Mouse (Mus musculus): ENCODE measurements around the gene Rgs6. TPM values are rescaled to one million over a fixed set of nuclear protein-coding genes. Genes with fewer than 3 reads are reported as not detected.

The Rgs6 gene
- total RNA-seq, 2 experiments from 2014 or later = 13.7 to 15.8 TPM

DNA sequence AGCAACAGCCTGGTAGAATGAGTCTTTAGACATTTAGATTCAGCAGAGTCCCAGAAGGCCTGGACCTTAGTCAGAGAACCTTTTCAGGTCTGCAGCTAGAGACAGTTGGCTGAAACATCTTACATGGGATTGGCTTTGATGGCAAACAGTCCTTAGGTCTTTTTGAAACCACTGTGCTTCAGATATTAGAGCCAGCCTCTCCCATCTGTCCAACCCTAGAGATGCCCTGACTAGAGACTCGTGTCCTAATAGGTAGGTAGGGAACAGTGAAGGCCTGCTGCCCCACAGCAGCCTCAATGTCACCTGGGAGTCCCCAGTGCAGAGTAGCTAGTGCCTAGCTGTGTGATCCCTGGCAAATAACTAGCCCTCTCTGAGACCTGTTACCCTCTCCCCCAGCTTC lies 555.5 kb downstream of the Rgs6 start:
- intact Hi-C loops (cut with DNase I) = no loop called here

DNA sequence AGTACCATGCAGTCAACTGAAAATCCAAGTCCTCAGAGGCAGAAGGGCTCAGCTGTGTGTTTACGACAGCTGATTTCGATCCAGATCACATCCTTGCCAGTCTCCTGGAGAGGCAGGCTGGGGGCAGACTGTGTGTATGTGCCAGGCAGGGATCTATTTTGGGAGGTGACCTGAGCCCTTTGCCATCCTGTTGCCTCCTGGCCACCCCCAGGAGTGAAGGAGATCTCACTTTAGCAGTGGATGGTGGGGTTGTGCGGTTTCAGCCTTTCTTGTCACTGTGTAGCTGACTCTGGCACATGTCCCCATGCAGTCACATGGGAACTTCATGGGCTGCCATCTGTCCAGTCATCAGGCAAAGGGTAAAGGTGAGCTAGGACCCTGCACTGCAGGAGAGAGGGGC lies 557.0 kb downstream of the Rgs6 start:
- intact Hi-C loops (cut with DNase I) = no loop called here
- peak in 1 of 2 experiments; percentile 43 for DNase-seq

More for the DNA sequence above, 555.5 kb downstream of the Rgs6 start:
- DNase-seq = no peak

DNA sequence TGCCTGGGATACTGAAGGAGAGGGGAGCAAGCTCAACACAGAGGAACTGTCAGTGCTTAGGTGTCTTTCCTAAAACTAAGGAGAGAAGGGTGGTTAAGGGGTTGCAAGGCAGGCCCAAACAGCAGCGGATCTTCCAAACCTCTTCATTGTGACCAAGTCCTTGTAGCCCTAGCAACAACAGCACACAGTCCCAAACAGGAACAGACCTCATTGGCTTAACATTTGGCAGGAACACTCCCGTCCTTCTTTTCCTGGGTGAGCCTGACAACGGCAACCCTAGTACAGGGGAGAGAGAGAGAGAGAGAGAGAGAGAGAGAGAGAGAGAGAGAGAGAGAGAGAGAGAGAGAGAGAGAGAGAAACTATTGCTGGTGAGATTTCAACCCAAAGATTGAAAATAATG lies 557.8 kb downstream of the Rgs6 start:
- intact Hi-C loops (cut with DNase I) = no loop called here
- peak in 1 of 2 experiments; percentile 41 for DNase-seq

DNA sequence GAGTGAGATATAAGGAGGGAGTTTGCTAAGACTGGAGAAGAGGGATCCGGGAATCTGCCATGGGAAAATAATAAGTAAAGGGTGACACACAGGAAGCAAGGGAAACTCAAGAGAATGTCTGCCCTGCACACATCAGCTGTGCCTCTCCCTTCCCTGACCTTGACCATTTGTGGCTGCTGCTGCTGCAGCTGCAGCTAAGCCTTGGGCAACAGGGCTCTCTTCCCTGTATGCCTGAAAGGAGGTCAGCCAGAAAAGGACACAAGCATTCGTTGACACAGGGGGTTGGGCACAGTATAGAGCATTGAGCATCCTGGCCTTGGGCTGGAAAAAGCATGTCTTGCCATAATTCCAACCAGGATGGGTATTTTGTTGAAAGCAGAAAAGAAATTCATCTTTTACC lies 558.8 kb downstream of the Rgs6 start:
- intact Hi-C loops (cut with DNase I) = no loop called here
- no peak for DNase-seq

DNA sequence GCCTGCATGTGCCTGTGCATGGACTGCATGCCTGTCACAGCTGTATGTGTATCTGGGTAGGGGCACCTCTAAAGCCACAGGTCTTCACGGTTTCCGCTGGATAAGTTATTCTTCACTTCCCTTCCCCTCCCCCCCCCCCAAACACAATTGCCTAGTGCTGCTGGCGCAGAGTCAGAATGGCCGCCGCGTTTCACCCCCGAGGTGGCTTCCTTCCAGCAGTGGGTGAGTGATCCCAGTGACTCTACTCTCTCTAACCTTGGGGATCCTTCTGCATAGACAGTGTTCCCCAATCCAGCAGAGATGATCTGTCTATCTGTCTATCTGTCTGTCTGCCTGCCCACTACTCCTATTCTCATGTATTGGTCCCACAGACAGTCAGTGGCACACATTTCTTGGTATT lies 561.9 kb downstream of the Rgs6 start:
- DNase-seq = peak in 1 of 2 experiments; percentile 28
- intact Hi-C loops (cut with DNase I) = no loop called here

DNA sequence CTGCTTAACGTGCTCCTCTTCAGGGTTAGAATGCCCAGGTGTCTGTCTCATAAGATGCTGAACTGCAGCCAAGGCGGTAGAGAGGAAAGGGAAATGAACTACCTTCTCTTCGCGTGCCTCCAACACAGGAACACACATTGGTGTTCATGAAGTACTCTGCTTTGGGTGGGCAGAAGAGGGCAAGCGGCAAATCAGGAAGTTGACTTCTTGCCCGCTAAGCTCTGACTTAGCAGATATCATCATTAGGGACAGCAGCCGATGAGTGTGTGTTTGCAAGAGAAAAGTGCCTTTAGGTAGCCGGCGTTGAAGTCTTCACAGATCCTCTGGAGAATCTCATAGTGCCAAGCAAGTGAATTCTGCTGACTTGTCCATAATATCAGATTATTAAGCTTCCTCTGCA lies 562.7 kb downstream of the Rgs6 start:
- DNase-seq = no peak
- intact Hi-C loops (cut with DNase I) = no loop called here

DNA sequence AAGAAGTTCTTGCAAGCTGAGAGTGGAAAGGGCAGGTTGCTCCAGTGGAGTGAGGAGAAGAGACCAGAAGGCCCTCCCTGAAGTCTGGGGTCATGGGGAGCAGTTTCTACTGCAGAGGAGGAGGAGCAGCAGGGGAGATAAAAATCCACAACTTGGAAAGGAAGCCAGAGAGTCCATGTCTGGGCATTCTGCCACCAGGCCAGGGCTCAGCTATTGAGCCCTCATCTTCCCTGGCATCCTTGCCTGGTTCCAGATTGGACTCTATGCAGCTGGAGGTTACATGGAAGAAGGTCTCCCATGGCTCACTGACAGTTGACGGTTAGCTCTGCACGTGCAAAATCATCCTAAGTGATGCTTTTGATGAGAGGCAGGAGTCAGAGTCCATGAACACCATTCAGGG lies 563.4 kb downstream of the Rgs6 start:
- peak in 1 of 2 experiments; percentile 25 for DNase-seq
- intact Hi-C loops (cut with DNase I) = no loop called here

DNA sequence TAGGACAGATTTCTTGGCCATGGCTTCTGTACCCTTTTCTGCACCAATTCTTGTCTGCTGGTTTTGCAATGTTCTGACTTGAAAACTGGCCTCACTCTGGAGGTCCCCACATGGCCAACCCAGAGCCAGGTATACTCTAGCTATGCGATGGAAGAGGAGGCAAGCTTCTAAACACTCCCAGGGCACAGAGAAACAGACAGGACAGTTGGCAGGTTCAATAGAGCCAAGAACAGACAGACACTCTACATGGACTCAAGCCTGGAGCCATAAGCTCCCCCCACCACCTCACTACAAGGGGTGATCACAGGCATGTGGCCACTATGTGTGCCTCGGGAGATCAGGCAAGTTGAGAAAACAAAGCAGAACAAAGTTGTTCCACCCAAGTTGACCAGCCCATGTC lies 572.1 kb downstream of the Rgs6 start:
- DNase-seq = no peak

DNA sequence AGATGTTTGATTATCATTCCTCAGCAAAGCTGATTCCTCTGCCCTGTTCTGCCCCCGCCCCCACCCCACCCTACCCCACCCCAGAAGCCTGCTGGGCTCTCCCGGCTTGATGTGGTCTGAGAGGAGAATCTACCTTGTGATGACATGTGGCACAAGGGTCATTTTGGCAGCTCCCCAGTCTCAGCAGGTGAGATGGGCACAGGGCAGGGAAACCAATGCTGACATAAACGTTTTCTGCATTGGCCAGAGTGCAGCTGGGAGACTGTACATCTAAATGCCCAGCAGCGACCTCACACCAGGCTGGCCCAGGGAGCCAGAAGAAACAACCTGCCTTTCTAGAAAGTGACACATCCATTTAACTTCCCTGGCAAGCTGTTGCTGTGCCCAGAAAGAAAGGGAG lies 572.6 kb downstream of the Rgs6 start:
- intact Hi-C loops (cut with DNase I) = no loop called here
- no peak for DNase-seq

More for the DNA sequence above, 572.1 kb downstream of the Rgs6 start:
- intact Hi-C loops (cut with DNase I) = no loop called here

DNA sequence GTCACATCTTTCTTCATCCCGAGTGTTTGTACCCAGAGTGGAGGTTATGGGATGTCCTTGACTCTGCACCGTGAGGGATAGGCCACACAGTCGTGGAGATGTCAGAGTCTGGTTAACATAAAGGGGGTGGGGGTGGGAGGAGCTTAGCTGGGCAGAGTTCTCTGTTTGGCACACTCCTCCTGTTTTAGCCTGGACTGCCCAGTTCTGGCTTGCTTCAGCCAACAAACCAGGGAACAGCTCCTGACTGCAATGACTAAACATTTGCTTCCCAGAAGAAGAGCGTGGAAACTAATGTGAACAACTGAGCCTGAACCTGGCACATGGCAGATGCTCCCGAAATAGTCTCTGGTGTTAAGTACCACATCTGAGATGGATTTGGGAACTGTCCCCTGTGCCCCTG lies 575.6 kb downstream of the Rgs6 start:
- intact Hi-C loops (cut with DNase I) = no loop called here
- DNase-seq = no peak

DNA sequence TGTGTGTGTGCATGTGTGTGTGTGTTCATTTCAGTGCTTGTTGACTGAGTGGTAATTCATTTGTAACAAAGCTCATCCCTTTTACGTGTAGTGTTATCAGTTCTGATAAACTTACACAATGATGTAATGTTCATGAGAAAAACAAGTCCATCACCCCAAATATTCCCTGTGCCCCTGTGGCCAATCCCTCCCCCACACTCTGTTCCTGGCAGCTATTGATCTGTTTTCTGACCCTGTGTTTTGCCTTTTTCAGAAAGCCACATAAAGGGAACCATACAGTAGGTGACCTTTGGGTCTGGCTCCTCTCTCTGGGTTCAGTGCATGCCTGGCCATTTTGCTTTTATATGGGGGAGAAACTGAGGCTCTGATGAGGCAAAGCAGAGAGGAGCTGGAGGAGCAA lies 577.0 kb downstream of the Rgs6 start:
- DNase-seq = no peak
- intact Hi-C loops (cut with DNase I) = no loop called here

DNA sequence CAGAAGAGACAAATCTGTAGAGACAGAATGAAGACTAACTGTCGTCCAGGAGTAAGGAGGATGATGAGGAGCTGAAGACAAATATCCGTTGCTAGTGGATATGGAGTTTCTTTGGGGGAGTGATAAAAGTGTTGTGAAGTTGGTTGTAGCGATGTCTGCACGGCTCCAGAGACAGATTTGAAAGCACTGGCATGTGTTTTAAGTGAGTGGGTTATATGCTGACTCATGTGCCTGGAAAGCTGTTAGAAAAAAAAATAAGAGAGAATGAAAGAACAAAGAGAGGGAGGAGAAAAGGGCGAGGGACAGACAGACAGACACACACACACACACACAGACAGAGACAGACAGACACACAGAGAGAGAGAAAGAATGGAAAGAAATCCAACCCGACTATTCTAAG lies 580.2 kb downstream of the Rgs6 start:
- DNase-seq = no peak
- intact Hi-C loops (cut with DNase I) = no loop called here

DNA sequence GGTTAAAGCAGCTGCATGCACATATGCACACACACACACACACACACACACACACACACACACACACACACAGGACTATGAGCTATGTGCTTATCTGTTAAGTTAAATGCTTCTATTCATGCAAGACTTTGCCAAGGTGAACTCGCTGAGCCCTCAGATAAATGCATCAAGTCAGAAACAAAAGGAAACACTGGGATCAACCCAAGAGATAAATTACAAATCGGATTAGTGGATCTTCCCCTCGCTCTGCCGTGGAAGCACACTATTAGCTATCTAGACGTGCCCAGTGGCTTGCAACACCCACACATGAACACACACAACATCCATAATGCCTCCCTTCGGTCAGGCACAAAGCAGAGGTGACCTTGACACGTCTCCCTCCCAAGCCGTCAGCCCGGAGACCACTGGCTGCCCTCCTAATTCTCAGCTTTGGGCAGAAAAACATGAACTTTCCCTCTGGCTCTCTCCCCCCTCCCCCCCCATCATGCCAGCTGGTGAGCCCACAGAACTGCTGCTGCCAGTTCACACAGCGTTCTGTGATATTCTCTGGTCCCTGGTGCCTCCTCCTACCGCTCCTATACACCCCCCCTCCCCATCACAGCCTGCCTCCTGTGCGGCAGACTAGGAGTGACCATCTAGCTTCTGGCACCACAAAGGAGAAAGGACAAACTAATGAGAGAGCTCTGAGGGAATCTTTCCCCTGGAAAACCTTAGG lies 581.6 kb downstream of the Rgs6 start:
- intact Hi-C loops (cut with DNase I) = no loop called here
- DNase-seq = no peak

DNA sequence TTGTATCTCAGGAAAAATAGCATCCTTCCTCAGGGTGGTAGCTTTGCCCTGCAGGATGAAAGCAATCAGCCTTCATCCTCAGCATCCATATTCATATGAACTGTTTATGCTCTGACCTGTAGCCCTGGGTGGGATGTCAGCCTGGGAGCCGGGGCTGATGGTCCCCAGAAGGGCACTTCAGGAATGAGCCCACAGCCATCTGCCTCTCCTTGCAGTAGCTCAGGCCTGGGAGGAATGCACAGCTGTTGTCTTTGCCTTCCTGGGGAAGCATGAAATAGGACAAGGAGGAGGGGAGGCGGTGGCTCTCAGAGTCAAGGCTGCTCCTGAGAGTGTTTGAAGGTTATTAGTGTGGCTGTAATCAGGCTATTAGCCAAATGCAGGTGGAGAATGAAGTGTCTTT lies 590.7 kb downstream of the Rgs6 start:
- DNase-seq = no peak
- intact Hi-C loops (cut with DNase I) = no loop called here

DNA sequence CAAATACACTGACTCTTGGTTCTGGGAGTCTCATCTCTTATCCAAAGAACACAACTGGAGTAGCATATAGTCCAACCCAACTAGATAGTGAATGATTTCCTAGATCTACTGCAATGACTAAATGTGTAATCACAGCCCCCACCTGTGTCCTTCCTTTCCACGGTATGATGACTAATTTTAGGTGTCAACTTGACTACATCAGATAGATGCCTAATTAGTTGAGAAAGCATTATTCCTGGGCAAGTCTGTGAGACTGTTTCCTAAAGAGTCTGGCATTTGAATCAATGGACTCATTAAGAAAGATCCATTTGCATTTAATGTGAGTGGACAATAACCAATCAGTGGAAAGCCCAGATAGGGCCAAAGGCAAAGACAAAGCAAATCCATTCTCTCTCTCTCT lies 591.8 kb downstream of the Rgs6 start:
- intact Hi-C loops (cut with DNase I) = no loop called here
- DNase-seq = no peak

DNA sequence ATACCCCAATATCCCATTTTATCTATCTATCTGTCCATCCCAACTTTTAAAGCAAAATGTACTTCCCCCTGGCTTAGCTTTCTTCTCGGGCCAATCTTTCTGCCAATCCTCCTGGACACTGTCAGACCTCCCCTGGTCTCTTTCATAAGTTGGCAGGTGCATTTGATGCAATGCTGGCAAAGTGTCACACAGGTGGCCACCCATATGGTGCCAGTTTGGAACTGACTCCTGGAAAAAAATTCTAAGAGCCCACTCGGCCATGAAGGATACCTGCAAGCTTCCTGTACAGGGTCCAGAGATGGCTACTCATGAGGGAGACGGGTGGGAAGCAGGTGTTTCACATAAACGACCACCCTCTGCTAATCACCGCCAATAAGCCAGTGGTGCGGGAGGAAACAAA lies 592.5 kb downstream of the Rgs6 start:
- intact Hi-C loops (cut with DNase I) = no loop called here
- DNase-seq = no peak

DNA sequence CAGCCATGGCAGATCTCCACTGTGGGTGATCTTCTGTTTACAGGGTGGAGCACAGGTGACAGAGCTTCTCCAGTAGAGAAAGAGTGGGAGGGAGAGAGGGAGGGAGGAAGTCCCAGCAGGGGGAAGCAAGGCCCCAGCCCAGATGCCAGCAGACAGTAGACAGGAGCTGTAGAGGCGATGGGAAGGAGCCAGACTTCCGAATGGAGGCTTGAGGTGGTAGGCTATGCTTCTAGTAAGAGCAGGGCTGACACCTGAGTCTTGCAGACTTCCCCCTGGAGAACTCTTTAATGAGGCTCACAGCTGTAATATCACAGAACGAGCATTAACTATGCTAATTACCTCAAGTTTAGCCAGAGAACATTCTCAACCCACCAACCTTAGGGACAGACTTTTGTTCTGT lies 613.6 kb downstream of the Rgs6 start:
- intact Hi-C loops (cut with DNase I) = loop anchor here (5.0 kb wide), 1 partner anchor 69 kb away; no protein-coding TSS in a partner anchor
- no peak for DNase-seq

DNA sequence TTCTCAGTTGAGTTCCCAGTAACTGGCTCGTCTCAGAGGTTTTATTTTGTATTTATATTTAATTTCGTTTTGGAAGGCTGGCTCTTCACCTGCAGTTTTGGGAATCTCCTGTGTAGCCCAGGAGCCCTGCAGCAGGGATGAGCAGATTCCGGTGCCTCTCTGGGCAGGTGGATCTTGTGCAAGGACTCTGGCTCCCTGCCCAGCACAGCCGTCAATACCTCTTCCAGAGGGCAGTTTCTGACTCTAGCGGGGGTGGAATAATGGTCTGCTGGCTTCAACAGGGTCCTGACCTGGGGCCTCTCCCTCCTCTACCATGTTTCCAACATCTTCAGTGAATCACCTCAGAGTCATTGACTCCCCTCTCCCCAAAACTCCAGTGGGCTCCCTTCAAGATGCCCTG lies 616.3 kb downstream of the Rgs6 start:
- peak in 1 of 2 experiments; percentile 11 for DNase-seq
- intact Hi-C loops (cut with DNase I) = loop anchor here (5.0 kb wide), 1 partner anchor 72 kb away; no protein-coding TSS in a partner anchor

DNA sequence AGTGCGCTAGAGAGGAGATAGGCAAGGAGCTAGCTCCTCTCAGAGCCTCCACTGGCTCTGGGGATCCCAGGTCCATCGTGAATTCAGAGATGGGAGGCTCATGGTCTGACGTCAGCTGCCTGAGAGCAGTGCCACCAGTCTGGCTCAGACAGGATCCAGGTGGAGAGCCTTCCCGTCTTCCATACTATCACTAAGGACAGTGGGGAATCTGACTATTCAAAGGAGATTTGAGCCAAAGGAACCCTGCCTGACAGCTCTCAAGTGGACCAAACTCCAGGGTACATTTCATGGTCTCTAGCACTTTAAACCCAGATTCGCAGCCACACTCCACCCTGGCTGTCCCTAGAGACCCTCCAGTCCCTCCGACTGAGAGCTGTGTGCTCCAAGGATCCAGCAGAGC lies 618.8 kb downstream of the Rgs6 start:
- no peak for DNase-seq
- intact Hi-C loops (cut with DNase I) = no loop called here

DNA sequence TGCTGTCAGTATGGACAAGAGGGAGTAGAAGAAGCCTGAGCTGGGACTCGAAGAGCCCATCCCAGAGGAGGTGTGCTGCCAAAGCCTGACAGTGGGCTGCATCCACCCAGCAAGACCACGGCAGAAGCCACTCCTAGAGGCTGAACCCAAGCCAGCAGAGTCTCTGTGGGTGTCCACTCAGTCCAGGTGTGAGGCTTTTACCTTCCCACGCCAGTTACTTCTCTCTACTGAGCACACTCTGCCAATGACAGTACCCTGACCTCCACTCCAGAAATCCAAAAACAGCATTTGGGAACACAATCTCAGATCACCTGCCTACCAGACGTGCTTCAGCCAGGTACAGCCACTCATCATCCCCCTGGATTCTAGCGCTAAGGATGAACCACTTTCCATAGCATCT lies 619.4 kb downstream of the Rgs6 start:
- DNase-seq = no peak
- intact Hi-C loops (cut with DNase I) = no loop called here

DNA sequence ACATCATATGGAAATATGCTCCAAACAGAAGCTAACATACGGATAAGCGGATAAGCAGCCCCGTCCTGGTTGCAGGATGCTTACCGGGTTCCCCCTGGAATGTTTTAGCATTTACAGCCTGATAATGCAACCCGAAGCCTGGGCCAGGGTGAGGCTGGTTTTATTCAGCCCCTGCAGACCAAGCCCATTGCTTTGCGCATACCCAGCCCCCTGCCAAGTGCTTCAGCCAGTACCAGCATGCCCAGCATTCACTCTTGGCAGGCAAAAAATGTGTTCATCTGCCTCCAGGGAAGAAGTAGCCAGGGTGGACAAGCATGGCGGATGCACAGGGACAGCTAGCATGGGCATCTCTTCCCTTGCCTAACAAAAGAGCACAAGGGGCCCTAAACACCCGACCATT lies 619.9 kb downstream of the Rgs6 start:
- DNase-seq = no peak
- intact Hi-C loops (cut with DNase I) = no loop called here

DNA sequence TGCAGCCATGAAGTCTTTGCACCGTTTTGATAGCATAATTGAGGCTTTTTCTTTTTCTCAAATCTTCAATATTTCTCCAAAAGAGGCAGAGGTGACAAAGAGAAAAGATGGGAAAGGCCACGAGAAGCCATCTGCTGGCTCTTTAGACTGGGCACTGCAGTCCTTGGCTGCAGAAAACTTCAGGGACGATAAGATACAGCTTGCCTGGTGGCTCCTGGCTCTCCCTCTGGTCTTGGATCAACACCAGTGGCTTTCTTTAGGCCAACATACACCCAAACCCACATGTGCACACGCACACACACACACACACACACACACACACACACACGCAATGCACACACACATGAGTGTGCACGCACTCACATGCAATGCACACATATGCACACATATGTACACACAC lies 620.7 kb downstream of the Rgs6 start:
- intact Hi-C loops (cut with DNase I) = no loop called here
- no peak for DNase-seq

DNA sequence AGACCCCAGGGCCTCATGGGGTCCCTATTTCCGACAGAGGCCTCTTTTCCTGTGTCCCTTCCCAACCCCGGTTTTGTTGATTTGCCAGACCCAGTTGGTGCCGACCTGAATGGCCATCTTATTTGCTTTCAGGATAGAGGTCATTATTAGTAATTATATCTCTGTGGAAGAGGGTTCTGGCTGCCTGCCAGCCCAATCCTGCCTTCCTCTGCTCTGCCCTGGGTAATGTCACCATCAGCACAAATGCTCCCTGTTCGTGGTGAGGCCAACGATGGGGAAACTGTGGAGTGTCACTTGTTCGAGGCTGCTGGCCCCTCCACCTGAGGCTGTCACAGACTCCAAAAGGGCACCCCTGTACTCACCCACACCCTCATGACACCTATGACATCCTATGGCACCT lies 621.4 kb downstream of the Rgs6 start:
- DNase-seq = peak; percentile 36 to 41
- intact Hi-C loops (cut with DNase I) = no loop called here

Measured in heart, postnatal 14 days (tissue).